Mouse (Mus musculus) fat pad, adult 2 months (tissue): Measurements from ENCODE around the gene Olfr319.
"Not testable (repeated sequence)": the region's sequence is repeated elsewhere in the genome, so short reads cannot be mapped to it uniquely, and the experiment has no call there.

ENCODE experiments used
- DNase-seq: peaks from one replicate; pipeline ENCODE4 v3.0.0-alpha.2; 2011; ENCODE audit warnings: low read depth, low spot score; ENCODE audit errors: extremely low read depth

The Olfr319 gene

GRCm38 (mm10) chr11:58698862-58699261 is at the start of gene Olfr319:
Olfr319 (plus strand) TSS chr11:58699162.
- DNase-seq = no peak

- no peak for DNase-seq
Measured at GRCm38 (mm10) chr11:58655151-58655550, 43.8 kb upstream of the Olfr319 start.

- DNase-seq = no peak
Measured at GRCm38 (mm10) chr11:58658596-58658995, 40.4 kb upstream of the Olfr319 start, which contains the start of gene Olfr322. Olfr322 (plus strand) TSS chr11:58658782.

- no peak for DNase-seq
Measured at GRCm38 (mm10) chr11:58669252-58669651, 29.7 kb upstream of the Olfr319 start.

GRCm38 (mm10) chr11:58671825-58672224 is 27.1 kb upstream of the Olfr319 start:
- DNase-seq = no peak

- DNase-seq = no peak
Measured at GRCm38 (mm10) chr11:58680799-58681198, 18.2 kb upstream of the Olfr319 start, which contains the start of gene Olfr320. Olfr320 (plus strand) TSS chr11:58681099.

- DNase-seq = no peak
Measured at GRCm38 (mm10) chr11:58709086-58709485, 10.1 kb downstream of the Olfr319 start.

GRCm38 (mm10) chr11:58717723-58718122 is 18.8 kb downstream of the Olfr319 start:
- DNase-seq = not testable (repeated sequence)

- DNase-seq = no peak
Measured at GRCm38 (mm10) chr11:58719701-58720100, 20.7 kb downstream of the Olfr319 start.

- DNase-seq = no peak
Measured at GRCm38 (mm10) chr11:58723914-58724313, 25.0 kb downstream of the Olfr319 start, which contains the start of gene Olfr318. Olfr318 (minus strand) TSS chr11:58724014.

GRCm38 (mm10) chr11:58727896-58728650 is 29.1 kb downstream of the Olfr319 start:
- DNase-seq = not testable (repeated sequence)

- DNase-seq = no peak
Measured at GRCm38 (mm10) chr11:58733372-58733771, 34.4 kb downstream of the Olfr319 start.

GRCm38 (mm10) chr11:58738792-58739262 is 39.9 kb downstream of the Olfr319 start, which contains the start of gene Olfr317:
Olfr317 (minus strand) TSS chr11:58739212.
- no peak for DNase-seq

- DNase-seq = not testable (repeated sequence)
Measured at GRCm38 (mm10) chr11:58751096-58751495, 52.1 kb downstream of the Olfr319 start.

GRCm38 (mm10) chr11:58752434-58752833 is 53.5 kb downstream of the Olfr319 start, which contains the start of gene Olfr316:
Olfr316 (plus strand) TSS chr11:58752734.
- DNase-seq = no peak
